Mouse (Mus musculus) adipocyte (in vitro differentiated cells): ENCODE results near the gene Acot3.
A peak's percentile ranks its signal among the peaks of the same experiment; 100 is the strongest.
"Not testable (repeated sequence)": the region's sequence is repeated elsewhere in the genome, so short reads cannot be mapped to it uniquely, and the experiment has no call there.

Experiments used
- DNase-seq: peaks from one replicate; pipeline ENCODE4 v3.0.0-alpha.2; 2016; ENCODE audit warnings: low spot score

Acot3 gene

DNA sequence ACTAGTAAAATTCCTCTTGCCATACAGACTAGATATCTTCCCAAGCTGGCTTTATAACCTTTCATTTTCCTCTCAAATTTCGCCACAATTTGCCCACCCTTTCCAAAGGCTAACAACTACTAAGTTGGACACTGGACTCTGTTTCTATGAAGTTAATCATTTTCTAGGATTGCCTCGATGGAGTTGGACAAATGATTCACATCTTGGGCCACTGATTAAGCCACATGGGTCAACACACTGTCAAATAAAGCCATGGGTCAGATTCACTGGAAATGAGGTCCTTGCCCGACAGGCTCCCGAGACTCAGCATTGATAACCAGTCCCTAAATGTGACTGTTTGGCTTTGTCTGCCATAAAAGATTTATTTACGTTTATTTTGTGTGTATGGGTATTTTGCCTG is 9.7 kb upstream of the Acot3 start:
- DNase-seq = no peak

DNA sequence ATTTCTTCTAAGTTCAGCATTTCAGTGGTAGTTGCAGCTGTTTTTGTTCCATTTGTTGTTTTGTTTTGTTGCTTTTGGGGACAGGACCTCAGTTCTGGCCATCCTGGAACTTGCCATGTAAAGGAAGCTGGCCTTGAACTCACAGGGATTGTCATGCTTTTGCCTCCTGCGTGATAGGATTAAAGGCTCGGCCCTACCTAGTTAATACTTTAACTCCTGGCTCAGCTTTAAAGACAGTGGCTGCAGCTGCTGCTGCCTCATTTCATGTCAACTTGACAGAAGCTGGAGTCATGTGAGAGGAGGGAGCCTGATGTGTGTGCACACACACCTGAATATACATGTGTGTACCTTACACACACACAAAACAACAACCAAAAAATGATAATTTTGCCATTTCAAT is 7.9 kb upstream of the Acot3 start:
- DNase-seq = no peak

DNA sequence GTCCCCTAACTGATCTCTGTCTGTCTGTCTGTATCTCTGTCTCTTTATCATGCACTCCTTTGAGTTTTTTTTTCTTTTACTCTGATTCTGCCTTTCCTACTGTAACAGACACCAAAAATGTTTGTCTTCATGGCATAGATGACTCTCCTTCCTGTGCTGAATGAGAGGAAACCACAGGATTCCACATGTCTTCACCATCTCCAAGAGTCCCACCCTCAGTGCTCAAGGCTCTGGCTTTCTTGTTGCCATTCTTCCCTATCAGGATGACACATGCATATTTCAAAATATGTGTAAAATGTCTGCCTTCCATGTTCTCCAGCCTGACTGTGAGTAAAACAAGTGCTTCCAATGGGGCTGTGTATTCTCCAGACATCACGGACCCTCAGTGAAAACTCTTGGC is 5.0 kb upstream of the Acot3 start:
- no peak for DNase-seq

DNA sequence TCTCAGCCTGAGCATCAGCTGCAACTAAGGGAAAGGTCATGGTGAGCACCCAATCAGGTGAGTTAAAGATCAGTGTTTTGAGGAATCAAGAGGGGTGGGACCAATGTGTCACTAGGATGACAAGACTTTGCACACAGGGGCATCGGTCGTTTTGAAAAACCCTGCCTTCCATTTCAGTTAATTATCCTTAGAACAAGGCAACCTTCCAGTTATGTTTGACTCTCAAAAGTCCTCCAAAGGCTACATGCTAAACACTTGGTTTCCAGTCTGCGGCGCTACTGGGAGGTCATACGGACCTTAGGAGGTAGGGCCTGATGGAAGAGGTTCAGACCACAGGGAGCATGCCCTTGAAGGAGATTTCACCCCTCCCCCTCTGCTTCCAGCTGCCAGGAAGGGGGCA is 1.2 kb upstream of the Acot3 start:
- not testable (repeated sequence) for DNase-seq

DNA sequence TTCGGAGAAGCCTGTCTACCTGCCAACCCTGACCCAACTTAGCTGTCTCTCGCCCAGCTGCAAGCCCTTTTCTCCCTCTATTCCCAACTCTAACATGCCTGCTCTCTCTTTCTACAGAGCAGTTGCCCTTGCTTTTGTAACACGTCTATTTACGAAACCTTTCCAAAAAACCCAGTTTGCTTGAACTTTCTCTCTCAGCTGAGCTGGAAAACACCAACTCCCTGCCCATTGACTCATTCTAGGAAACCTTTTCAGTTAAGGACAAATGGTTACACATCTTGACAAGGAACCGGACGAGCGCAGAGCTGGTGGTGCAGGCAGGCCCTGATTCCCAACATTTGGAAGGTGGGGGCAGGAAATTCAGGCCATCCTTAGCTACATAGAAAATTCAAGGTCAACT is 665 bp downstream of the Acot3 start:
- peak; percentile 56 for DNase-seq

DNA sequence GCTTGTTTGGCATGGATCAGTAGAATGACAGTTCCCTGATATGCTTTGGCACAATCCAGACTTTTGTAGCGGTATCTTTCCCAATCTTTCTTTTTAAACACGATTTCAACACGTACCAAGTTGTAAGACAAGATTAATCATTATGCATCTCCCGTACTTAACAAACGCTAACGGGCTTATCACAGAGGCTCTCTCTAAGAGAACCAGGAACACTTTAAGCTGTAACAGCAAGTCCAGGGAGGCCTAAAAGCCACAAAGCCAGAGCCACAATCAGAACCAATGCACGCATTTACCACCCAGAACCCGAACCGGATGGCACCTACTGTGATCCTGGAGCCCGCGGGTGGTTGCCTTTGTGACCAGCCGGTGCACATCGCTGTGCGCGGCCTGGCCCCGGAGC is 1.2 kb downstream of the Acot3 start:
- no peak for DNase-seq

DNA sequence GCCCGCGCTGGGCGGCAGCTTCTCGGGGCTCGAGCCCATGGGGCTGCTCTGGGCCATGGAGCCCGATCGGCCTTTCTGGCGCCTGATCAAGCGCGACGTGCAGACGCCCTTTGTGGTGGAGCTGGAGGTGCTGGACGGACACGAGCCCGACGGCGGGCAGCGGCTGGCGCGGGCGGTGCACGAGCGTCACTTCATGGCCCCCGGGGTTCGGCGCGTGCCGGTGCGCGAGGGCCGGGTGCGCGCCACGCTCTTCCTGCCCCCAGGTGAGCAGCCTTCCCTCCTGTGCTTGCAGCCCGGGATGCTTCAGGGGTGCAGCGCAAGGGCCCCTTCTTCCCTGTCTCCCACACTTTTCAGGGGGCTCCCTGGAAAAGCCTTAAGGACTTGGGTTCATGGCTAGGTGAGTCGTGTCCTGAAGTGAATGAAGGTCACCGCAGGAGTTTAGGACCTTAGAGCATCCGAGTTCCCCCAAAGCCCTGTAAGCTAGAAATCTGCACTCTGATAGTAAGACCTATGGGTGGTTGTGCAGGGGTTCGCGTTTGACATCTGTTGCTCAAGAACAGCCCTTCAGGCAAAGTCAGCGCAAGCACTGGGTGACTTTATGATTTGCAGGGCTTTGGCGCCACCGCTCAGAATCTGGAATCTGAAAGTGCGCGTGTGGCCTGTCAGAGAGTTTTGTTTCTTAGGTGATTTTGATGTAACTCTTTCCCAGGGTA is 1.9 kb downstream of the Acot3 start:
- no peak for DNase-seq

DNA sequence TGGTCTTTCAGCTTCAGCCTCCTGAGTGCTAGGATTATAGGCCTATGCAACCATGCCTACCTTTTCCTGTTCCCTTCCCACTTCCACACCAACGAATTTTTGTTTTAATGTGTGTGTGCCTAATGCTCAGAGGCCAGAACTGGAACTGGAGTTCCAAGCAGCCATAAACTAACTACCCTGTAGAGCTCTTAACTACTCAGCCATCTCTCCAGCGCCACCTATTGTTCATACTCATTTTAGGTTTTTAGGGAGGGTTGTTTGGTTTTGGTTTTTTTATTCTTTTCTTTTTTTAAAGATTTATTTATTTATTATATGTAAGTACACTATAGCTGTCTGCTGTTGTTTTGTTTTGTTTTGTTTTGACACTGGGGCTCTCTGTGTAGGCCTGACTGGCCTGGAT is 9.0 kb downstream of the Acot3 start:
- peak; percentile 79 for DNase-seq

DNA sequence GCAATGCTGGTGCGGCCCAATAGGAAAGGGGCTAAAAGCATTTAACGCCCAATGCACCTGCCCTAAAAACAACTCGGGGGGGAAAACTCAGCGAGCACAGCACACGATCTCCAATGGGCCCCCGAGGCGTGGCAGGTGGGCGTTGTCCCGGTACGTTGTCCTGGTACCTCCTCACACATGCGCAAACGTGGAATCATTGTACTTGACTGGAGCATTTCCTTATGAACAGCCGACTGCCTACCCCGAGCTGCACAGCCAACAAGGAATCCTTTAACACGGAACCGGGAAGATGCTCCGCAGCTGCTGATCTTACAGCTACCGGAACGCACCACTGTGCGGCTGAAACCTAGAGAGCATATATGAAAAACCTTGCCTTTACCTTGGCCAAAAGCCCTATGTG is 10.4 kb downstream of the Acot3 start:
- DNase-seq = no peak

DNA sequence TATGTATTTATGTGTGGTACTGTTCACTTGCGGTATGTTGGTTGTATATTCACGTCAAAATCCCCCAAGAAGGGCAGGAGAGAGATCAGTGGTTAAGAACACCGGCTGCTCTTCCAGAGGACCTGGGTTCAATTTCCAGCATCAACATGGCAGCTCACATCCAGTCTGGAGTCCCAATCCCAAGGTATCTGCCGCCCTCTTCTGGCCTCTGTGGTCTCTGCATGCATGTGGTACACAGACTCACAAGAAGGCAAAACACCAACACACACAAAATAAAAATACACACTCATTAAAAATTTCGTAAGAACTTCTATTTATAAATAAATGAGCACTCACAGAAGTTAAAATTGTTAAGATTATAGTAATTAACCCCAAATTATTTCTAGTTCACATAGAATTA is 11.3 kb downstream of the Acot3 start:
- peak; percentile 15 for DNase-seq

DNA sequence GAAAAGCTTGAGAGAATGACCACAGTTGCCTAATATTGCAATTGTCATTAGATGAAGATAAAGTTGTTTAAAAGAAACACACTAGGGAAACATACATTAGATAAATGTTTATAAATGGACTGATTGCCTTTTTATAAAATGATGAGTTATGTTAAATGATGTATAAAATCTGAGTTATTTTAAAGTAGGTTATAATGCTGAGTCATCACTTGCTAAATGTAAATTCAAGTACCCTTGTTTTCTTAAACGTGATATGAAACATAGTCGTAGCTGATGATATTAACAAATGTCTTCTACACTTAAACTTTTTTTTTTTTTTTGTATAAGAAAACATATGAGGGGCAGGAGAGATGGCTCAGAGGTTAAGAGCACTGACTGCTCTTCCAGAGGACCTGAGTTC is 11.9 kb downstream of the Acot3 start:
- DNase-seq = no peak

DNA sequence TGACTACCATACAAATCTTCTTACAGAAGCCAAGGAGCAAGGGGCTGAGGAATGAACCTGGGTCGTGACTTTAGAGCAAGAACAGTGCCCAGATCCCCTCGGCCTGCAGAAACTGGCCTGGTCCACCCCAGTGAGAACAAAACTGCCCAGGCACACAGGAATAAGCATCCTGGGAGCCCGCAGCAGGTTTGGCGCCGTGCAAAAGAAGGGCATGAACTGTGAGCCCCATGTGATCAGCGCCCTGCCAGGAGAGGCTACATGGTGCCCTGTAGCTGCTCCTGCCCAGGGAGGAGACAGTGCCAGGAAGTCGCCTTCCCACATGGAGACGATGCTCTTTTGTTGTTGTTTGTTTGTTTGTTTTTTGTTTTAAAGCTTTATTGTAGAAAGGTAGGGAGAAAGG is 12.7 kb downstream of the Acot3 start:
- DNase-seq = no peak

DNA sequence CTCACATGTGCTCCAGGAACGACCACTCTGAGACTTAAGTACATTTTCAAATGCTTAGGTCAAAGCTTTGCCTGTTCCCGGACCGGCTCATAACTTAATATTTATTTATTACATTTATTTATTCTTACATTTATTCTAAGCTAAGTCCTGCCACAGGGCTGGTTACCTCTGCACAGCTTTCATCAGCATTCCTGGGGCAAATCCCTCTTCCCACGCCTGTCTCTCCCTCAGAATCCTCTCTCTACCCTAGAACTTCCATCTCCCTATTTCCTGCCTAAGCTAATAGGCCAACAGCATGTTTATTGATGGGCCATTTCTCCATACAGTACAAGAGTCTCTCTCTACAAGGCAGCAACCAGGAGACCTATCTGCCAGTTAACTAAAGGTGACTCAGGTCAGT is 15.8 kb downstream of the Acot3 start:
- DNase-seq = no peak

DNA sequence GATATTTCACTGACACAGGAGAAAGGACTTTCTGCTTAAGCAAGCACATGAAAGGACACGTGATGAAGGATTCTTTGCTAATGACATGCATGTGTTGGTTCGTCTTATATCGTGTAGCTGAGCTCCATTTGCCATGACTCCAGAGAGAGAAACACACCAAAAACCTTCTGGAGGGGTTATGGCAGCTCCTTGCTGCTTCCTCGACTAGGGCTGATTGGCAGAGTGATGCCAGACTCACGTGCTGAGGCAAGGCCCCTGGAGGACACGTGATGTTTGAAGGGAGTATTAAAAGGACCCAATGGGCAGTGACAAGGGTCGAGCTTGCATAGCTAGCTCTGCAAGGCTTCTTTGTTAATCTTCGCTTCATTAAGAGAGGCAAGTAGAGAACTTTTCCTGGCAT is 16.4 kb downstream of the Acot3 start:
- DNase-seq = no peak

DNA sequence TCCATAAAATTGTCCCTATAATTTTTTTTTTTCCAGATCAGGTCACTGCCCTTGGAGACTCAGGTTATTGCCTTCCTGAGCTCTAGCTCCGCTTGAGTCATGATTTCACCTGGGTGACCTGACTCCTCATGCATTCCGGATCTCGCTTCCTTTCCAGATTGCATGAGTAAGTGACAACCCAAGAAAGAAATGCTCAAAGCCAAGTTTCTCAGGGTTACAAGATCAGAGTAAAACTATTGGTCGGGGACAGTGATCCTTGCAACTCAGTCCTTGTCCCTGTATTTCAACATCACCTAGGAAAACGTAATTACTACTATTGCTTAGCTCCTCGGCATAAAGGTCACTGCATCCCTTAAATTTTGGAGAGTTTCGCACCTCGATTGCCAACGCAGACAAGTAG is 17.0 kb downstream of the Acot3 start, which contains the start of gene Acot5:
Gene Acot5 (plus strand): TSS at position 340 of the 400 bp plus-strand sequence.
- no peak for DNase-seq

DNA sequence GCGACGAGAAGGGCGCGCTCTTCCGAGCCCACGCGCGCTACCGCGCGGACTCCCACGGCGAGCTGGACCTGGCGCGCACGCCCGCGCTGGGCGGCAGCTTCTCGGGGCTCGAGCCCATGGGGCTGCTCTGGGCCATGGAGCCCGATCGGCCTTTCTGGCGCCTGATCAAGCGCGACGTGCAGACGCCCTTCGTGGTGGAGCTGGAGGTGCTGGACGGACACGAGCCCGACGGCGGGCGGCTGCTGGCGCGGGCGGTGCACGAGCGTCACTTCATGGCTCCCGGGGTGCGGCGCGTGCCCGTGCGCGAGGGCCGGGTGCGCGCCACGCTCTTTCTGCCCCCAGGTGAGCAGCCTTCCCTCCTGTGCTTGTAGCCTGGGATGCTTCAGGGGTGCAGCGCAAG is 17.6 kb downstream of the Acot3 start:
- not testable (repeated sequence) for DNase-seq

DNA sequence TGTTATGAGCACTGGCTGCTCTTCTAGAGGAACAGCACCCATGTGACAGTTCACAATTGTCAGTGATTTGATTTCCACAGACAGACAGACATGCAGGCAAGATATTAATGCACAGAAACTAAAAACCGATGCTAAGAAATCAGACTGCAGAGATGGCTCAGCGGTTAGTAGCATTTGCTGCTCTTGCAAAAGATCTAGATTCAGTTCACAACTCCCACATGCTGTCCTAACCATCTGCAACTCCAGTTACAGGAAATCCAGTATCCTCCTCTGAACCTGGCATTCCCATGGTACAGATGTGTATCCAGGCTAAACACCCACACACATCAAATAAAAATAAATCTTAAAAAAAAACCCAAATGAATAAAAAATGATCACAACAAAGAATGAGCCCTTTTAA is 19.8 kb downstream of the Acot3 start:
- no peak for DNase-seq

DNA sequence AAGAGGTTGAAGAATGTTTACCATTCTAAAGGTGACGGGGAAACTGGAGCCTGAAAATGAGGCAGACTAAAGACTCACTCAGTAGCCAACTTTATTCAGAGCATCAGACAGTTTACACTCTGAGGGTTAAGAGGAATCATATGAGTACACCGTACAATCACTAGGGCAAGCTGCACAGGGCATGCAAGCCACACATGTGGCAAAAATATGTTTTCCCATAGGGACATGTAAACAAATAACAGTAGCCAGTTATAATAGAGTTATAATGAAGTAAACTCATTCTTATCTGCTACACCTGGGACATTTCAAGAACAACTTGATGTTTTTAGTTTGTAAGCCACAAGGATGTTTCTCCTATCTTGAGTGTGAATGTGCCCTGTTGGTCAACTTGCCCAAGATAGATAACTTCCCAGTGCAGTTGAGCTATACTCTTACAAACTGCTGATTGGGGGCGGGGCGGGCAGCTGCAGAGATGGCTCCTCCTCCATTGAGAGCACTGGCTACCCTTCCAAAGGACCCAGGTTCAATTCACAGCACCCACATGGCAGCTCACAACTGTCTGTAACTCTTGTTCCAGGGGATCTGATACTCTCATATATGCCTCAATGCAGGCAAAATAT is 25.5 kb downstream of the Acot3 start:
- DNase-seq = no peak

DNA sequence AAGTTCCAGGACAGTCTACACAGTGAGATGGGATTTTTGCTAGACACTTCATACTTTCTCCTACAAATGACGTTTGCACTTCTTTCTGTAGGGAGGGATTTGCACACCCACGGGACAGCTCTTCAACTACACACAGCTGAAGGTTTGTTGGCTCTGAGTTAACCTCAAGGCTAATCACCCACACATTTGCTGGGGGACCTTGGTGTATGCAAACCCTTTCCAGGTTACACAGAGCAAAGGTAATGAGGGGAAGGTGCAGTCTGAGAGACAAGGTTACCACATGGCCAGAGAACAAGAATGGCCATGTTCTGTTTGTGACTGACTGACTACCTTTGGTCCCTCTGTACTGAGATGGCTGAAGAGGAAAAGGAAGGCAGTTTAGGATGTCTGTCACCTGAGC is 31.9 kb downstream of the Acot3 start:
- DNase-seq = no peak

DNA sequence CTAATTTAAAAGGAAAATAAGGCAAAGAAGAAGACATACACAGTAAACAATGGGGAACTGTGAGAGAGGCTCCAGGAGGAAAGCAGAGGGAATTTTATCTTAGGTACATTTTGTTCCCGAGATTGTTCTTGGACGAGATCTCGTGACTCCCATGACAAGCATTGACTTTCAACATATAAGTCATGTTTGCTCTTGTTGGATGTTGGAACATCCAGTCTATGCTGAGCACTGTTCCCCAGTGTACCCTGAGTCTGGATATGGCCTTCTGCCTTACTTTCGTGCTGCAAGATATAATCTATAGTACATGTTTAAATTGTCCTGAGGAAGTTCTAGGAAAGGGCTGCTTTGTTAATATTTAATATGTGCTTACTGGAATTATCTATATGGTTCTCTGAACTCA is 32.6 kb downstream of the Acot3 start:
- no peak for DNase-seq

DNA sequence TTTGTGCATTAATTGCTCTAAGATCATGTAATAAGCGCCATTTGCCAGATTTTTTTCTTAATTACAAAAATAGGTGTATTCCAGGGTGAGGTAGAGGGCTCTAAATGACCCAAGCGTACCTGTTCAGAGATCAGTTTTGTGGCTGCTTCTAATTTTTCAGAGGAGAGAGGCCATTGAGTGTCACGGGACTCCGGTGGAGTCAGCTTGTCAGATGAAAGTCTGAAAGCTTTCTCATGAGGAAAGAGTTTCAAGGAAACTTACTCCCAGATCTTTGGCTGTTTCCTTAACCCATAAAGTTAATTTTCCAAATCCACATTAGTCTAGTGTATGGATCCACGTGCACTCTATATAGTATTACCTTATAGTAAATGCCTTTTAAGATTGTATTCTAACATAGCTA is 42.7 kb downstream of the Acot3 start:
- not testable (repeated sequence) for DNase-seq

DNA sequence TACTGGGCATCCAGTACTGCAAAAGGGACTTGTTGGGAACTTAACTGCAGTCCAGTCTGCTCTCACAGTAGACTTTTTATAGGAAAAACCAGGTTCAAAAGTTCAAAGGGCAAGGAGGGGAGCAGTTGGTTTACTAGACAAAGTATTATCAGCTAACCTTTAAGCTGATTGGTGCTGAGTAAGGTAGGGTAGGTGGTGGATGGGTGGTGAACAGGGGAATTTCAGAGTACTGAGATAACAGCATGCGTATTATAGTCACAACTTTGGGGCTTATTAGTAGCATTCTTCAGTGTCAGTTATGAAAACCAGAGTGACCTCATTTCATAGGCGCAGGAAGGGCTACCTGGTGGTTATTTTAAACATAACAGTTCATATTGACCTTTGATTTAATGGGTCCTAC is 47.7 kb downstream of the Acot3 start:
- DNase-seq = no peak

DNA sequence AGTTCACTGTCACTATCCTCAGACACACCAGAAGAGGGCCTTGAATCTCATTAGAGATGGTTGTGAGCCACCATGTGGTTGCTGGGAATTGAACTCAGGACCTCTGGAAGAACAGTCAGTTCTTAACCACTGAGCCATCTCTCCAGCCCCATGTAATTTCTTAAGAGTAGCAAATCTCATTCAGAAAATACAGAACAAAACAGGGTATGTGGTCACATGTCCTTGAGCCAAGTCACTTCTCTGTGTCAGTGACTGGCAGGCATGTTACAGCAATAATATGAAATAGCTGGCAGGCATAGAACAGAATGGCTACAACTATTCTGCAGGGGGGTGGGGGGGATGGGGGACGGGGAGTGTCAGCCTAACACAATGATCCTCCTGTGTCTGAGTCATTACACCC is 48.1 kb downstream of the Acot3 start:
- DNase-seq = peak; percentile 18
